Mouse (Mus musculus) intestine, embryonic 14.5 days (tissue): ENCODE measurements around the gene Ppia. TPM values are rescaled to one million over a fixed set of nuclear protein-coding genes. Genes with fewer than 3 reads are reported as not detected.
A peak's percentile ranks its signal among the peaks of the same experiment; 100 is the strongest.

Experiments
- ATAC-seq: fragments of 200-750 bp; cut with Nextera tagmentation; replicated peaks from 2 replicates; pipeline ENCODE4 v1.8.0; 2017; ENCODE audit warnings: low read depth, moderate number of reproducible peaks, moderate TSS enrichment, moderate library complexity; ENCODE audit not compliant: low FRiP score, low TSS enrichment
- DNase-seq: peaks from one replicate; pipeline ENCODE4 v3.0.0-alpha.2; 2018; ENCODE audit warnings: low spot score
- H3K27ac ChIP-seq: fragments of 300-500 bp; sonication (generic); 2 replicates; pipeline ENCODE4 v1.5.1; 2014; ENCODE audit warnings: low read depth, mild to moderate bottlenecking, control low read depth
- H3K27me3 ChIP-seq: fragments of 300-500 bp; sonication (generic); replicated peaks from 2 replicates; pipeline ENCODE4 v1.6.1; 2014; ENCODE audit warnings: low read length, control low read depth; ENCODE audit not compliant: control insufficient read depth, insufficient read depth
- H3K36me3 ChIP-seq: fragments of 300-500 bp; sonication (generic); 2 replicates; pipeline ENCODE4 v1.6.1; 2014; ENCODE audit warnings: low read length, control low read depth; ENCODE audit not compliant: control insufficient read depth, insufficient read depth
- H3K4me1 ChIP-seq: fragments of 300-500 bp; sonication (generic); replicated peaks from 2 replicates; pipeline ENCODE4 v1.6.1; 2014; ENCODE audit warnings: low read length, control low read depth, mixed read lengths; ENCODE audit not compliant: control insufficient read depth, insufficient read depth
- H3K4me2 ChIP-seq: fragments of 300-500 bp; sonication (generic); 2 replicates; pipeline ENCODE4 v1.6.1; 2014; ENCODE audit warnings: low read length
- H3K4me3 ChIP-seq: fragments of 300-500 bp; sonication (generic); 2 replicates; pipeline ENCODE4 v1.5.1; 2014; ENCODE audit warnings: low read depth, low read length, control low read depth, mixed read lengths
- H3K9ac ChIP-seq: fragments of 300-500 bp; sonication (generic); 2 replicates; pipeline ENCODE4 v1.6.1; 2014; ENCODE audit warnings: mild to moderate bottlenecking, low read length
- H3K9me3 ChIP-seq: fragments of 300-500 bp; sonication (generic); 2 replicates; pipeline ENCODE4 v1.6.1; 2016; ENCODE audit warnings: low read length, control low read depth; ENCODE audit not compliant: control insufficient read depth
- WGBS: fragments of 180-500 bp; shearing (Covaris S2); extraction: QIAGEN DNeasy Blood & Tissue Kit; methylation state at CpG from one replicate; pipeline ENCODE4 v1.1.7; 2014; 5-methylcytosine and 5-hydroxymethylcytosine counted together
- polyA plus RNA-seq: library from polyadenylated mRNA; unstranded; fragments of >200 nt; fragmentation: Nextera tagmentation; extraction: Ambion mirVana; gene quantifications from 2 replicates; pipeline ENCODE4 v1.2.1, GENCODE M21; 2014

Gene Ppia
- polyA plus RNA-seq, 1 experiment from 2014 or later: 5,694 TPM

- Histone ChIP-seq H3K27me3 (no peaks in the 10 kb centered on the region), H3K36me3 (peaks cover 88% of the 10 kb centered on the region)
- 96% methylated on average over 10 of the region's 10 CpGs for WGBS
These were observed 17.1 kb upstream of the Ppia start for GRCm38 (mm10) chr11:6398141-6398540.

GRCm38 (mm10) chr11:6402515-6403510 lies 12.4 kb upstream of the Ppia start:
- 85% methylated on average over 19 of the region's 19 CpGs for WGBS
- peaks cover 79% of the 10 kb centered on the region for H3K36me3 ChIP-seq
- peak; percentile 74 for DNase-seq
- H3K4me1 ChIP-seq: peaks cover 23% of the 10 kb centered on the region
- no peak overlapping the region for H3K27ac ChIP-seq
- no peaks in the 10 kb centered on the region for H3K9me3 ChIP-seq
- H3K9ac ChIP-seq: no peak overlapping the region
- H3K4me3 ChIP-seq: no peak overlapping the region
- ATAC-seq: no peak
- no peak overlapping the region for H3K4me2 ChIP-seq
- H3K27me3 ChIP-seq: no peaks in the 10 kb centered on the region

More at GRCm38 (mm10) chr11:6398141-6398540, 17.1 kb upstream of the Ppia start:
- ATAC-seq: no peak
- Histone ChIP-seq H3K4me1 (no peaks in the 10 kb centered on the region), H3K27ac (no peak overlapping the region), H3K4me3 (no peak overlapping the region), H3K9me3 (no peaks in the 10 kb centered on the region), H3K9ac (no peak overlapping the region), H3K4me2 (no peak overlapping the region)
- no peak for DNase-seq

- Histone ChIP-seq H3K9me3 (no peaks in the 10 kb centered on the region), H3K36me3 (peaks cover 68% of the 10 kb centered on the region), H3K27me3 (no peaks in the 10 kb centered on the region), H3K4me1 (peaks cover 23% of the 10 kb centered on the region), H3K9ac (no peak overlapping the region), H3K27ac (no peak overlapping the region), H3K4me3 (no peak overlapping the region), H3K4me2 (no peak overlapping the region)
- 93% methylated on average over 5 of the region's 5 CpGs for WGBS
- DNase-seq (no peak), ATAC-seq (no peak)
These were observed 11.3 kb upstream of the Ppia start for GRCm38 (mm10) chr11:6403830-6404405.

- peaks cover 23% of the 10 kb centered on the region for H3K4me1 ChIP-seq
- no peak overlapping the region for H3K4me2 ChIP-seq
- H3K27ac ChIP-seq: peak overlapping the region; percentile 80
- DNase-seq (no peak), ATAC-seq (no peak)
- WGBS: 78% methylated on average over 9 of the region's 9 CpGs
- peaks cover 58% of the 10 kb centered on the region for H3K36me3 ChIP-seq
- H3K9me3 ChIP-seq: no peaks in the 10 kb centered on the region
- no peaks in the 10 kb centered on the region for H3K27me3 ChIP-seq
- no peak overlapping the region for H3K9ac ChIP-seq
- H3K4me3 ChIP-seq: no peak overlapping the region
These were observed 10.3 kb upstream of the Ppia start for GRCm38 (mm10) chr11:6404699-6405566.

- Histone ChIP-seq H3K9ac (no peak overlapping the region), H3K36me3 (peaks cover 51% of the 10 kb centered on the region), H3K27me3 (no peaks in the 10 kb centered on the region), H3K4me3 (no peak overlapping the region), H3K4me1 (peaks cover 23% of the 10 kb centered on the region), H3K27ac (peak overlapping the region; percentile 80), H3K9me3 (no peaks in the 10 kb centered on the region), H3K4me2 (no peak overlapping the region)
- ATAC-seq (peak; percentile 37; the same call in 1 of the 2 replicates), DNase-seq (no peak)
- 55% methylated on average over 4 of the region's 4 CpGs for WGBS
These were observed 9.6 kb upstream of the Ppia start for GRCm38 (mm10) chr11:6405591-6406081.

- peak; percentile 73 for DNase-seq
- H3K27ac ChIP-seq: peak overlapping the region; percentile 80
- peaks cover 23% of the 10 kb centered on the region for H3K4me1 ChIP-seq
- H3K9ac ChIP-seq: no peak overlapping the region
- WGBS: 32% methylated on average over 14 of the region's 14 CpGs
- no peaks in the 10 kb centered on the region for H3K27me3 ChIP-seq
- ATAC-seq: peak; percentile 51
- H3K4me2 ChIP-seq: no peak overlapping the region
- no peaks in the 10 kb centered on the region for H3K9me3 ChIP-seq
- H3K36me3 ChIP-seq: peaks cover 42% of the 10 kb centered on the region
- no peak overlapping the region for H3K4me3 ChIP-seq
These were observed 8.7 kb upstream of the Ppia start for GRCm38 (mm10) chr11:6406251-6407161.

- H3K4me3 ChIP-seq: no peak overlapping the region
- H3K27ac ChIP-seq: no peak overlapping the region
- DNase-seq (no peak), ATAC-seq (no peak)
- WGBS: 79% methylated on average over 3 of the region's 3 CpGs
- no peaks in the 10 kb centered on the region for H3K9me3 ChIP-seq
- peaks cover 23% of the 10 kb centered on the region for H3K4me1 ChIP-seq
- no peaks in the 10 kb centered on the region for H3K27me3 ChIP-seq
- H3K36me3 ChIP-seq: peaks cover 35% of the 10 kb centered on the region
- H3K9ac ChIP-seq: no peak overlapping the region
- H3K4me2 ChIP-seq: no peak overlapping the region
These were observed 8.1 kb upstream of the Ppia start for GRCm38 (mm10) chr11:6407162-6407621.
